Comparison of ENCODE assay signal across 22 mouse cellular contexts in genomic region chr8:53872033-53872619, GRCm38 (mm10).
DNase-seq lines count a peak whose midpoint lies in the region; ATAC-seq and TF ChIP-seq lines count a peak whose summit lies in the region.
"Had no signal": no experiment of that assay in that cellular context is flagged by ENCODE, and none has a peak within 500 bp of the region (broad histone marks: within the 10 kb centered on the region; RNA-seq: fewer than 3 reads in every experiment).

No protein-coding gene starts in this region.

- no peaks in the 10 kb centered on the region for H3K36me3 ChIP-seq in midbrain, embryonic 12.5 days
- H3K36me3 ChIP-seq in midbrain, embryonic 10.5 days, result no peaks in the 10 kb centered on the region
- no peaks in the 10 kb centered on the region for H3K36me3 ChIP-seq in CH12.LX (replicated peaks in 1 of 2; ENCODE audit: control insufficient read depth in 1 of 2, insufficient read depth in 1 of 2, low read length in 1 of 2)
- H3K36me3 ChIP-seq in midbrain, embryonic 16.5 days (ENCODE audit: control insufficient read depth, insufficient read depth, low read length), result no peaks in the 10 kb centered on the region
- H3K36me3 ChIP-seq: forebrain, embryonic 10.5 days; heart, embryonic 13.5 days; hindbrain, embryonic 12.5 days; intestine, embryonic 15.5 days had no signal

- TF ChIP-seq EP300 in CH12.LX (IDR thresholded peaks at IDR 0.05; ENCODE audit: low read length), result no peak

- 34% methylated on average over 4 of the region's 4 CpGs for WGBS in midbrain, embryonic 12.5 days
- 48% methylated on average over 4 of the region's 4 CpGs for WGBS in midbrain, embryonic 10.5 days
- 22% methylated on average over 4 of the region's 4 CpGs for WGBS in midbrain, embryonic 16.5 days

- in situ Hi-C loops in CH12.LX (cut with MboI; ENCODE audit: low pct_ligation_motif_present, low pct_unique_long_range_greater_than_20kb, low sequenced_read_pairs), result loop anchor here (25.0 kb wide), 1 partner anchor 615 kb away; no protein-coding TSS in a partner anchor

- dilution Hi-C loops in CH12.LX (cut with MboI; ENCODE audit: extremely low pct_ligation_motif_present, extremely low pct_unique_long_range_greater_than_20kb, low sequenced_read_pairs), result no loop called here

- no peaks in the 10 kb centered on the region for H3K9me3 ChIP-seq in midbrain, embryonic 12.5 days
- no peaks in the 10 kb centered on the region for H3K9me3 ChIP-seq in midbrain, embryonic 10.5 days (replicated peaks)
- no peaks in the 10 kb centered on the region for H3K9me3 ChIP-seq in CH12.LX (replicated peaks; ENCODE audit: low read length)
- H3K9me3 ChIP-seq in midbrain, embryonic 16.5 days (replicated peaks; ENCODE audit: control insufficient read depth, low read length, poor library complexity, severe bottlenecking), result no peaks in the 10 kb centered on the region
- H3K9me3 ChIP-seq: forebrain, embryonic 10.5 days; heart, embryonic 13.5 days; hindbrain, embryonic 12.5 days; intestine, embryonic 15.5 days had no signal

- no peaks in the 10 kb centered on the region for H3K79me2 ChIP-seq in CH12.LX (replicated peaks; ENCODE audit: control insufficient read depth, extremely low read depth, insufficient read depth, poor library complexity, severe bottlenecking)

- no peak overlapping the region for H3K9ac ChIP-seq in midbrain, embryonic 12.5 days (replicated peaks)
- H3K9ac ChIP-seq in CH12.LX (ENCODE audit: insufficient read depth, low read depth), result no peak overlapping the region
- H3K9ac ChIP-seq in midbrain, embryonic 16.5 days (ENCODE audit: low read depth, low read length), result no peak overlapping the region
- H3K9ac ChIP-seq: heart, embryonic 13.5 days; hindbrain, embryonic 12.5 days; intestine, embryonic 15.5 days had no signal

- H3K27me3 ChIP-seq in midbrain, embryonic 12.5 days, result no peaks in the 10 kb centered on the region
- H3K27me3 ChIP-seq in midbrain, embryonic 10.5 days (ENCODE audit: low read depth, poor library complexity, severe bottlenecking), result peaks cover 4% of the 10 kb centered on the region; the same call in 1 of the 2 replicates
- no peaks in the 10 kb centered on the region for H3K27me3 ChIP-seq in CH12.LX (replicated peaks)
- H3K27me3 ChIP-seq in midbrain, embryonic 16.5 days (ENCODE audit: control insufficient read depth, insufficient read depth, low read depth, low read length), result no peaks in the 10 kb centered on the region
- H3K27me3 ChIP-seq: heart, embryonic 13.5 days; hindbrain, embryonic 12.5 days; intestine, embryonic 15.5 days had no signal

- H3K4me2 ChIP-seq in midbrain, embryonic 12.5 days (replicated peaks), result no peak overlapping the region
- no peak overlapping the region for H3K4me2 ChIP-seq in CH12.LX (ENCODE audit: insufficient read depth, low read depth, poor library complexity, severe bottlenecking)
- H3K4me2 ChIP-seq in midbrain, embryonic 16.5 days (ENCODE audit: low read length), result no peak overlapping the region
- H3K4me2 ChIP-seq: heart, embryonic 13.5 days; hindbrain, embryonic 12.5 days; intestine, embryonic 15.5 days had no signal

- TF ChIP-seq CTCF in CH12.LX (conservative IDR thresholded peaks at IDR 0.05 in 1 of 2, IDR thresholded peaks at IDR 0.05 in 1 of 2; ENCODE audit: low read depth in 2 of 2, low read length in 2 of 2), result no peak

- 0 out of 2 replicates have a peak, but pooled peaks have one; percentile 34 for ATAC-seq in midbrain, embryonic 12.5 days (ENCODE audit: low FRiP score, low read depth)
- peak; percentile 58 for ATAC-seq in inflammation-experienced regulatory T-cells, adult 6 months
- 0 out of 2 replicates have a peak, but pooled peaks have one; percentile 58 for ATAC-seq in midbrain, embryonic 16.5 days
- ATAC-seq: hindbrain, embryonic 16.5 days; intestine, embryonic 15.5 days had no signal

- no peak for TF ChIP-seq POLR2A in CH12.LX (IDR thresholded peaks at IDR 0.05; ENCODE audit: low read depth, low read length)

- no peak overlapping the region for H3K4me3 ChIP-seq in midbrain, embryonic 12.5 days
- H3K4me3 ChIP-seq in midbrain, embryonic 10.5 days, result no peak overlapping the region
- H3K4me3 ChIP-seq in CH12.LX (replicated peaks in 1 of 3; ENCODE audit: low read depth in 2 of 3, low read length in 2 of 3, poor library complexity in 1 of 3), result no peak overlapping the region
- H3K4me3 ChIP-seq in midbrain, embryonic 16.5 days (ENCODE audit: low read depth, low read length), result no peak overlapping the region
- H3K4me3 ChIP-seq: forebrain, embryonic 10.5 days; heart, embryonic 13.5 days; hindbrain, embryonic 12.5 days; intestine, embryonic 15.5 days had no signal

- TF ChIP-seq RAD21 in CH12.LX (IDR thresholded peaks at IDR 0.05; ENCODE audit: low read depth, low read length), result no peak

- H3K27ac ChIP-seq in midbrain, embryonic 12.5 days (replicated peaks), result no peak overlapping the region
- H3K27ac ChIP-seq in midbrain, embryonic 10.5 days (replicated peaks), result no peak overlapping the region
- no peak overlapping the region for H3K27ac ChIP-seq in CH12.LX (ENCODE audit: insufficient read depth, low read depth)
- H3K27ac ChIP-seq in midbrain, embryonic 16.5 days (ENCODE audit: low read length), result no peak overlapping the region
- H3K27ac ChIP-seq: forebrain, embryonic 10.5 days; heart, embryonic 13.5 days; hindbrain, embryonic 12.5 days; intestine, embryonic 15.5 days had no signal

- no peak for DNase-seq in midbrain, embryonic 10.5 days (ENCODE audit: low spot score)
- peak; percentile 52 for DNase-seq in CH12.LX (ENCODE audit: extremely low read depth)
- no peak for DNase-seq in urinary bladder, postnatal 25 days (ENCODE audit: low spot score)
- no peak for DNase-seq in left cerebral cortex, adult 8-10 months (ENCODE audit: low spot score in 2 of 2)
- no peak for DNase-seq in embryo, embryonic 11 days
- DNase-seq: adrenal gland, adult 8-10 months; adrenal gland, postnatal 36 days; B cell, adult 2 months; cerebellum, adult 11-12 months; cerebellum, adult 9-10 months; cerebellum, postnatal 25 days; gastrocnemius, postnatal 36 days; heart, adult 11 months; heart, postnatal 4 days had no signal

- H3K4me1 ChIP-seq in midbrain, embryonic 12.5 days, result peaks cover 4% of the 10 kb centered on the region; the same call in 1 of the 2 replicates
- peaks cover 11% of the 10 kb centered on the region for H3K4me1 ChIP-seq in midbrain, embryonic 10.5 days
- H3K4me1 ChIP-seq in CH12.LX (ENCODE audit: control insufficient read depth in 1 of 2, insufficient read depth in 2 of 2), result peaks cover 0 to 10% of the 10 kb centered on the region in 2 experiments; a peak in 2 of 4 replicates
- 0 out of 2 replicates have a peak, but pooled peaks cover 3% of the 10 kb centered on the region for H3K4me1 ChIP-seq in midbrain, embryonic 16.5 days (ENCODE audit: control insufficient read depth, insufficient read depth, low read length)
- H3K4me1 ChIP-seq: heart, embryonic 13.5 days; hindbrain, embryonic 12.5 days; intestine, embryonic 15.5 days had no signal

TF ChIP-seq in CH12.LX, 34 proteins besides CTCF, POLR2A, EP300 and RAD21:
- TF ChIP-seq HCFC1 (IDR thresholded peaks at IDR 0.05; ENCODE audit: low read depth, low read length) (no peak), JUND (conservative IDR thresholded peaks at IDR 0.05; ENCODE audit: low read depth, low read length) (peak; percentile 78), BHLHE40 (IDR thresholded peaks at IDR 0.05; ENCODE audit: low read depth, low read length) (no peak), RCOR1 (conservative IDR thresholded peaks at IDR 0.05; ENCODE audit: low read depth, low read length) (no peak), KAT2A (IDR thresholded peaks at IDR 0.05; ENCODE audit: insufficient replicate concordance, low read length) (no peak), IRF4 (IDR thresholded peaks at IDR 0.05; ENCODE audit: low read depth, low read length) (peak; percentile 47; the same call in 1 of the 2 replicates), ZC3H11A (IDR thresholded peaks at IDR 0.05; ENCODE audit: low read depth, low read length) (no peak), UBTF (IDR thresholded peaks at IDR 0.05; ENCODE audit: low read depth, low read length) (no peak), MYC (IDR thresholded peaks at IDR 0.05; ENCODE audit: low read depth, low read length) (no peak), USF2 (conservative IDR thresholded peaks at IDR 0.05; ENCODE audit: low read depth, low read length) (no peak)
